Mouse (Mus musculus) lung, adult 2 months (tissue): ENCODE measurements around the gene Ewsr1.

Experiments
- CTCF ChIP-seq: fragments of 200-500 bp; IDR thresholded peaks from 2 replicates; pipeline ENCODE4 v1.5.1; 2011; ENCODE audit warnings: mild to moderate bottlenecking, low read length, control low read depth; ENCODE audit not compliant: insufficient read depth
- POLR2A ChIP-seq: fragments of 200-500 bp; IDR thresholded peaks from 2 replicates; pipeline ENCODE4 v1.6.1; 2011; ENCODE audit warnings: low read depth, mild to moderate bottlenecking, control low read depth, low read length, borderline replicate concordance; ENCODE audit errors: extremely low read depth

DNA sequence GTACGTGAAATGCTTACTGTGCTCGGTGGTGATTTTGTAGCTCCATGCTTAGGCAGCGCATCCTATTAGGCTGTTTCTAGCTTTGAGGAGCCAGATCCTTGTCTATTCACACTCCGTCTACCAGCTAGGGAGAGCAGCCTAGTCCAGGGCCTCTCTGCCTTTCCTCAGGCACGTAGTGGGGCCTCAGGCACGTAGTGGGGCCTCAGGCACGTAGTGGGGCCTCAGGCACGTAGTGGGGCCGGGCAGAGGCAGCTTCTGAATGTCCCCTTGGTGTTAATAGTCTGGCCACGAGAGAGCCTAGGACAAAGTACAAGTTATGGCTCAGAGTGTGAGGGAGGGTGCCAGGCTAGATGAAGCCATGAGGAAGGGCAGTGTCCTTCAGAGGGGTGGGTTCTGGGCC lies 66.4 kb downstream of the Ewsr1 start:
- TF ChIP-seq CTCF (no peak), POLR2A (no peak)
